Mouse (Mus musculus): ENCODE measurements at regions not wholly inside any gene's neighbourhood (a gene's known extent, or its start where the extent isn't known, plus 50 kb on each side); places are given as distances from the start of the nearest gene placed in this dataset.

DNA sequence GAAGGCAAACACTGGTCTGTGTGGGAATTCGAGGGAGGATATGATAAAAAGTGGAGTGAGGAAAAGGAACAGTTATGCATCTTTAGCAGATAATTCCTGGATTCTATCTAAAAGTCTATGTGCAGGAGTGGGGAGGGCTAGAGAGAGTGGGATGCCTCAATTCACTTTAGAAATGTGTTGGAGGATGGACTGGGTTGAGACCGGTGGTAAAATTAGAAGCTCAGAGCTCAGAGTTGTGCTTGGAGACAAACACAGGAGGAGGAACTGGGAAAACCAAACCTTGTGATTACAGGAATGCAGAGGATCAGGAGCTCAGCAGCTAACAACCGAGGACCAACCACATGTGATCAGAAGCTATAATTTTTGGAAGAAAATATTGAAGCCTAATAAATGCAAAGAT is 290.5 kb upstream of the Ppfia2 start:
- no peak for TF ChIP-seq CTCF (IDR thresholded peaks at IDR 0.05; ENCODE audit: borderline replicate concordance, extremely low read depth, insufficient read depth, insufficient read length)
- TF ChIP-seq POLR2A (IDR thresholded peaks at IDR 0.05; ENCODE audit: borderline replicate concordance, extremely low read depth, insufficient read depth, insufficient read length, poor library complexity, severe bottlenecking): no peak
